Comparison of ENCODE assay signal across 19 mouse cellular contexts in genomic region chr4:5509398-5509797, GRCm38 (mm10).
DNase-seq lines count a peak whose midpoint lies in the region; ATAC-seq and TF ChIP-seq lines count a peak whose summit lies in the region.
"Had no signal": no experiment of that assay in that cellular context is flagged by ENCODE, and none has a peak within 500 bp of the region (broad histone marks: within the 10 kb centered on the region; RNA-seq: fewer than 3 reads in every experiment).

No protein-coding gene starts in this region.

- H3K9me3 ChIP-seq in forebrain, postnatal 0 days (ENCODE audit: low read length) = no peaks in the 10 kb centered on the region
- no peaks in the 10 kb centered on the region for H3K9me3 ChIP-seq in forebrain, embryonic 10.5 days
- no peaks in the 10 kb centered on the region for H3K9me3 ChIP-seq in midbrain, postnatal 0 days (ENCODE audit: low read length)
- no peaks in the 10 kb centered on the region for H3K9me3 ChIP-seq in midbrain, embryonic 14.5 days (ENCODE audit: control insufficient read depth, low read length)
- no peaks in the 10 kb centered on the region for H3K9me3 ChIP-seq in stomach, postnatal 0 days (ENCODE audit: control insufficient read depth, low read length)
- H3K9me3 ChIP-seq in embryonic facial prominence, embryonic 10.5 days = no peaks in the 10 kb centered on the region
- H3K9me3 ChIP-seq: forebrain, embryonic 13.5 days; heart, embryonic 12.5 days; hindbrain, embryonic 15.5 days; limb, embryonic 15.5 days; liver, embryonic 15.5 days; neural tube, embryonic 13.5 days had no signal

- H3K9ac ChIP-seq in forebrain, postnatal 0 days = no peak overlapping the region
- no peak overlapping the region for H3K9ac ChIP-seq in midbrain, postnatal 0 days (replicated peaks; ENCODE audit: low read length, poor library complexity, severe bottlenecking)
- H3K9ac ChIP-seq in midbrain, embryonic 14.5 days (replicated peaks; ENCODE audit: low read length) = no peak overlapping the region
- no peak overlapping the region for H3K9ac ChIP-seq in stomach, postnatal 0 days (ENCODE audit: low read length)
- H3K9ac ChIP-seq: forebrain, embryonic 13.5 days; heart, embryonic 12.5 days; hindbrain, embryonic 15.5 days; limb, embryonic 15.5 days; liver, embryonic 15.5 days; neural tube, embryonic 13.5 days had no signal

- no peak overlapping the region for H3K4me2 ChIP-seq in forebrain, postnatal 0 days (ENCODE audit: low read depth)
- H3K4me2 ChIP-seq in midbrain, postnatal 0 days (ENCODE audit: low read depth, low read length, poor library complexity, severe bottlenecking) = no peak overlapping the region
- H3K4me2 ChIP-seq in midbrain, embryonic 14.5 days (ENCODE audit: low read length) = no peak overlapping the region
- H3K4me2 ChIP-seq in stomach, postnatal 0 days (replicated peaks; ENCODE audit: low read depth) = no peak overlapping the region
- H3K4me2 ChIP-seq: forebrain, embryonic 13.5 days; heart, embryonic 12.5 days; hindbrain, embryonic 15.5 days; limb, embryonic 15.5 days; liver, embryonic 15.5 days; midbrain, embryonic 11.5 days; neural tube, embryonic 13.5 days had no signal

- no peak for TF ChIP-seq CTCF in forebrain, postnatal 0 days (IDR thresholded peaks at IDR 0.05; ENCODE audit: low read depth)
- no peak for TF ChIP-seq CTCF in midbrain, postnatal 0 days (IDR thresholded peaks at IDR 0.05)
- no peak for TF ChIP-seq CTCF in stomach, postnatal 0 days (IDR thresholded peaks at IDR 0.05; ENCODE audit: low read depth)

- H3K27me3 ChIP-seq in forebrain, postnatal 0 days (ENCODE audit: insufficient read depth, low read length) = no peaks in the 10 kb centered on the region
- H3K27me3 ChIP-seq in forebrain, embryonic 10.5 days (ENCODE audit: poor library complexity, severe bottlenecking) = no peaks in the 10 kb centered on the region
- no peaks in the 10 kb centered on the region for H3K27me3 ChIP-seq in midbrain, postnatal 0 days (ENCODE audit: insufficient read depth, low read length)
- no peaks in the 10 kb centered on the region for H3K27me3 ChIP-seq in midbrain, embryonic 14.5 days (ENCODE audit: control insufficient read depth, insufficient read depth, low read length)
- no peaks in the 10 kb centered on the region for H3K27me3 ChIP-seq in stomach, postnatal 0 days (ENCODE audit: control insufficient read depth, insufficient read depth, low read length)
- H3K27me3 ChIP-seq in embryonic facial prominence, embryonic 10.5 days (replicated peaks; ENCODE audit: low read depth, poor library complexity, severe bottlenecking) = no peaks in the 10 kb centered on the region
- H3K27me3 ChIP-seq: forebrain, embryonic 13.5 days; heart, embryonic 12.5 days; hindbrain, embryonic 15.5 days; limb, embryonic 15.5 days; liver, embryonic 15.5 days; neural tube, embryonic 13.5 days had no signal

- H3K4me3 ChIP-seq in forebrain, postnatal 0 days (ENCODE audit: low read depth, low read length) = no peak overlapping the region
- no peak overlapping the region for H3K4me3 ChIP-seq in forebrain, embryonic 10.5 days
- no peak overlapping the region for H3K4me3 ChIP-seq in midbrain, postnatal 0 days (ENCODE audit: low read depth, low read length)
- no peak overlapping the region for H3K4me3 ChIP-seq in midbrain, embryonic 14.5 days (replicated peaks; ENCODE audit: low read depth, low read length)
- no peak overlapping the region for H3K4me3 ChIP-seq in stomach, postnatal 0 days (ENCODE audit: low read depth, low read length)
- H3K4me3 ChIP-seq in embryonic facial prominence, embryonic 10.5 days = no peak overlapping the region
- H3K4me3 ChIP-seq: forebrain, embryonic 13.5 days; heart, embryonic 12.5 days; hindbrain, embryonic 15.5 days; limb, embryonic 15.5 days; liver, embryonic 15.5 days; neural tube, embryonic 13.5 days had no signal

- DNase-seq in forebrain, postnatal 0 days = peak; percentile 26
- no peak for DNase-seq in forebrain, embryonic 10.5 days (ENCODE audit: extremely low spot score, low spot score)
- peak; percentile 45 for DNase-seq in midbrain, postnatal 0 days (ENCODE audit: low spot score)
- DNase-seq in midbrain, embryonic 14.5 days = no peak
- DNase-seq in cerebellum, adult 18-20 months = peak; percentile 68 to 70
- peak; percentile 80 to 85 for DNase-seq in cerebellum, postnatal 25 days
- no peak for DNase-seq in stomach, postnatal 0 days (ENCODE audit: low spot score)
- no peak for DNase-seq in embryonic facial prominence, embryonic 10.5 days (ENCODE audit: low spot score)
- DNase-seq: adrenal gland, postnatal 10 days; layer of hippocampus, postnatal 36 days; thymus, postnatal 25 days had no signal

- peak; percentile 58; the same call in 1 of the 2 replicates for ATAC-seq in forebrain, postnatal 0 days
- ATAC-seq in midbrain, postnatal 0 days (ENCODE audit: low FRiP score) = no peak
- no peak for ATAC-seq in midbrain, embryonic 14.5 days (ENCODE audit: low FRiP score, low TSS enrichment)
- ATAC-seq in stomach, postnatal 0 days (ENCODE audit: low FRiP score, low TSS enrichment) = no peak
- ATAC-seq: forebrain, embryonic 13.5 days; intestine, embryonic 16.5 days had no signal

- no peaks in the 10 kb centered on the region for H3K4me1 ChIP-seq in forebrain, postnatal 0 days (ENCODE audit: insufficient read depth)
- no peaks in the 10 kb centered on the region for H3K4me1 ChIP-seq in forebrain, embryonic 10.5 days
- no peaks in the 10 kb centered on the region for H3K4me1 ChIP-seq in midbrain, postnatal 0 days (ENCODE audit: insufficient read depth, low read length)
- no peaks in the 10 kb centered on the region for H3K4me1 ChIP-seq in midbrain, embryonic 14.5 days (ENCODE audit: control insufficient read depth, insufficient read depth, low read length)
- no peaks in the 10 kb centered on the region for H3K4me1 ChIP-seq in stomach, postnatal 0 days (replicated peaks; ENCODE audit: control insufficient read depth, insufficient read depth)
- no peaks in the 10 kb centered on the region for H3K4me1 ChIP-seq in embryonic facial prominence, embryonic 10.5 days
- H3K4me1 ChIP-seq: forebrain, embryonic 13.5 days; heart, embryonic 12.5 days; hindbrain, embryonic 15.5 days; limb, embryonic 15.5 days; liver, embryonic 15.5 days; neural tube, embryonic 13.5 days had no signal

- TF ChIP-seq EP300 in stomach, postnatal 0 days (optimal IDR thresholded peaks at IDR 0.05) = no peak

- 74% methylated on average over 5 of the region's 5 CpGs for WGBS in forebrain, postnatal 0 days
- WGBS in forebrain, embryonic 10.5 days = 89% methylated on average over 5 of the region's 5 CpGs
- WGBS in midbrain, postnatal 0 days = 79% methylated on average over 5 of the region's 5 CpGs
- 84% methylated on average over 5 of the region's 5 CpGs for WGBS in midbrain, embryonic 14.5 days
- WGBS in stomach, postnatal 0 days = 80% methylated on average over 5 of the region's 5 CpGs
- 88% methylated on average over 5 of the region's 5 CpGs for WGBS in embryonic facial prominence, embryonic 10.5 days

- H3K36me3 ChIP-seq in forebrain, postnatal 0 days (ENCODE audit: insufficient read depth) = no peaks in the 10 kb centered on the region
- no peaks in the 10 kb centered on the region for H3K36me3 ChIP-seq in forebrain, embryonic 10.5 days (replicated peaks)
- no peaks in the 10 kb centered on the region for H3K36me3 ChIP-seq in midbrain, postnatal 0 days (ENCODE audit: insufficient read depth, low read length)
- H3K36me3 ChIP-seq in midbrain, embryonic 14.5 days (ENCODE audit: control insufficient read depth, insufficient read depth, low read length) = no peaks in the 10 kb centered on the region
- H3K36me3 ChIP-seq in stomach, postnatal 0 days (ENCODE audit: control insufficient read depth, insufficient read depth, low read length) = no peaks in the 10 kb centered on the region
- H3K36me3 ChIP-seq in embryonic facial prominence, embryonic 10.5 days (replicated peaks) = no peaks in the 10 kb centered on the region
- H3K36me3 ChIP-seq: heart, embryonic 12.5 days; hindbrain, embryonic 15.5 days; limb, embryonic 15.5 days; liver, embryonic 15.5 days; neural tube, embryonic 13.5 days had no signal

- no peak overlapping the region for H3K27ac ChIP-seq in forebrain, postnatal 0 days (ENCODE audit: low read depth, low read length)
- no peak overlapping the region for H3K27ac ChIP-seq in forebrain, embryonic 10.5 days
- H3K27ac ChIP-seq in midbrain, postnatal 0 days (ENCODE audit: low read depth, low read length) = no peak overlapping the region
- no peak overlapping the region for H3K27ac ChIP-seq in midbrain, embryonic 14.5 days (replicated peaks; ENCODE audit: low read depth, low read length)
- H3K27ac ChIP-seq in stomach, postnatal 0 days (replicated peaks) = no peak overlapping the region
- H3K27ac ChIP-seq in embryonic facial prominence, embryonic 10.5 days (replicated peaks) = no peak overlapping the region
- H3K27ac ChIP-seq: forebrain, embryonic 13.5 days; hindbrain, embryonic 15.5 days; limb, embryonic 15.5 days; liver, embryonic 15.5 days; neural tube, embryonic 13.5 days had no signal

Comparison
In these comparisons a context has a peak if more than half of its experiments do, and no peak if none do; other contexts are left out.
1. DNase-seq: peak in forebrain, postnatal 0 days (single experiment), midbrain, postnatal 0 days (single experiment), cerebellum, adult 18-20 months (2 of 2) and cerebellum, postnatal 25 days (2 of 2); none in forebrain, embryonic 10.5 days (single experiment), midbrain, embryonic 14.5 days (single experiment), stomach, postnatal 0 days (single experiment) and embryonic facial prominence, embryonic 10.5 days (single experiment).